Mouse (Mus musculus) gastrocnemius, postnatal 36 days (tissue): ENCODE results near the gene Cx3cr1. TPM values are rescaled to one million over a fixed set of nuclear protein-coding genes. Genes with fewer than 3 reads are reported as not detected.

Source experiments
- DNase-seq, 2 experiments: peaks; one replicate each; pipeline ENCODE4 v3.0.0; 2022
- intact Hi-C: fragments of 180-260 bp; cut with DNase I; formaldehyde crosslinking; loops from one replicate; pipeline ENCODE4 v1.15.1; 2025
- total RNA-seq, 2 experiments: library from RNA; stranded (reverse); gene quantifications; 2 replicates each; pipeline ENCODE4 v1.2.3; 2021

The Cx3cr1 gene
- total RNA-seq, 2 experiments from 2014 or later, result 0.28 to 0.52 TPM

DNA sequence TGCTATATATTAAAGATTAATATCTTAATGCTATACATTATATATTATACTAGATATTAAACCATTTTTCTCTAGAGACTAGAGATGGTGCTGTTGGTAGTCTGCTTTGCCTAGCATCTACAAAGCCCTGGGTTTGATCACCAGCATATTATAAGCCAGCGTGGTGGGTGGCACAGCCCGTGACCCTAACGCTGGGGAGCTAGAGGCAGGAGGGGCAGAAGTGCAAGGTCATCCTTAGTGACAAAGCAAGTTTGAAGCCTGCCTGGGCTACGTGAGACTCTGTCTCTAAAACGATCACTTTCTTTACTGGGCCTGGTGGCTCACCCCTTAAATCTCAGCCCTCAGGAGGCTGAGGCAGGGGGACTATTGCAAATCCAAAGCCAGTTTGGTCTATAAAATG is 66.8 kb downstream of the Cx3cr1 start:
- DNase-seq, result no peak
- intact Hi-C loops, result no loop called here

- peak; percentile 72 to 78 for DNase-seq
- intact Hi-C loops, result no loop called here
Measured at GRCm38 (mm10) chr9:120001945-120002725, 67.5 kb downstream of the Cx3cr1 start.

DNA sequence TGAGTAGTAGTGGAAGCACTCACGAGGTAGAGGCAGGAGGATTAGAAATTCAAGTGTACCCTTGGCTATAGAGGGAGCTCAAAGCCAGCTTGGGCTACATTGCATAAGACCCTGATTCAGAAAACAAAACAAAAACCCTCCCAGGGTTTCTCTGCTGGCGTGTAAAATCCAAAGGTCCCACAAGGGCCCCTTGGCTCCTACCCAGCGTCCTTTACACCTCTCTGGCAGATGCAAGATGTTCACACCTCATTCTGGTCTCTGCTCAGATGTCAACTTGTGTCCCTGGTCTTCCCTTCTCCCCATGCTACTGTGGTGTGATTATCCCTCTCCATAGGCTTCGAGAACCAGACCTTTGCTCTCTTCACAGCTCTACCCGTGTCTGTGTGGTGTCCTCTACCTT is 68.9 kb downstream of the Cx3cr1 start:
- DNase-seq, result no peak
- intact Hi-C loops, result no loop called here

GRCm38 (mm10) chr9:119999636-120000035 is 70.0 kb downstream of the Cx3cr1 start:
- intact Hi-C loops, result no loop called here
- DNase-seq, result peak; percentile 53 to 57

DNA sequence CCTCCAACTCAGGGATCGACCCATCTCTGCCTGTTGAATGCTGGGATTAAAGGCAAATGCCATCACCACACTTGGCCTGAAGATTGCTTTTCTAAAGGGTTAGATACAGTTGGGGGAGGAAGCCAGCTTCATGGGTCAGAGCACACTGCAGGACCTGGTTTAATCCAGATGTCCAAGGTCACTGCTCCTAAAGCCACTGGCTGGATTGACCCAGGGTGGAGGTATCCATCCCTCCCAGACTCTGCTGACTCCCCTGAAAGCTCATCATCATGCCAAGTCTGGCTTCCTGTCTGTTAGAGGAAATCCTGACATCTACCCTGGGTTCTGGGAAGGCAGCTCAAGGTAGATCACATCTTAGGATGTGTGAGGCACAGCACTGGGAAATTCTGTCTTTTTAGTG is 70.9 kb downstream of the Cx3cr1 start:
- no peak for DNase-seq
- intact Hi-C loops, result no loop called here

DNA sequence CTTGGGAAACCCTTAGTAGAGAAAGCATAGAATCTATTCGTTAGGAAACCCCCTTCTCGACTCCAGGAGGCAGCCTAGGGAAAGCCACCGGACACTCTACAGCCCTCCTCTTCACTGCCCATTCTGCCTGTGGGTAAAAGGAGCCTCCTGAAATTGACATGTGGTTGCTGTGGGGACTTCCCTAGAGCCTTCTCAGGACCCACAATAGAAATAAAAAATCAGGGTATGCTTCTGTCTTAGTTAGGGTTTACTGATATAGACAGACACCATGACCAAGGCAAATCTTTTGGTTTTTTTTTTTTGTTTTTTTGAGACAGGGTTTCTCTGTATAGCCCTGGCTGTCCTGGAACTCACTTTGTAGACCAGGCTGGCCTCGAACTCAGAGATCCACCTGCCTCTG is 73.6 kb downstream of the Cx3cr1 start:
- intact Hi-C loops, result no loop called here
- no peak for DNase-seq

DNA sequence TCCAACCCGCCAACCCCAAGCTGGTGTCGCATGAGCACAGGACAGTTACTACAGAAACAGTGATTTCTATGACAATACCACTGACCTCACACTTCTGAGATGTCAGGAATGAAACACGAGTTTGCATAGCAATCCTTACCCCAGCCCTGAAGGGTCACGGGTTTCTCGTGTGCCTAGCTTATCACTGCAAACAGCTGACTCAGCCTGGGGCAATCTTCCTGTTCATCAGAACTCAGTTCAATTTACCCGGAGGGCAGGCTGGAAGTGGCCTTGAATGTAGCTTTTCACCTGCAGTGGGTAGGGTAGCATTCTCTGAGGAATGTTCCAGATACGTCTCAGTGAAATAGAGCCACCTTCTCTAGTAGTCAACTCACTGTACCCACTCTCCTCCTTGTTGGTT is 75.5 kb downstream of the Cx3cr1 start:
- intact Hi-C loops, result no loop called here
- no peak for DNase-seq

DNA sequence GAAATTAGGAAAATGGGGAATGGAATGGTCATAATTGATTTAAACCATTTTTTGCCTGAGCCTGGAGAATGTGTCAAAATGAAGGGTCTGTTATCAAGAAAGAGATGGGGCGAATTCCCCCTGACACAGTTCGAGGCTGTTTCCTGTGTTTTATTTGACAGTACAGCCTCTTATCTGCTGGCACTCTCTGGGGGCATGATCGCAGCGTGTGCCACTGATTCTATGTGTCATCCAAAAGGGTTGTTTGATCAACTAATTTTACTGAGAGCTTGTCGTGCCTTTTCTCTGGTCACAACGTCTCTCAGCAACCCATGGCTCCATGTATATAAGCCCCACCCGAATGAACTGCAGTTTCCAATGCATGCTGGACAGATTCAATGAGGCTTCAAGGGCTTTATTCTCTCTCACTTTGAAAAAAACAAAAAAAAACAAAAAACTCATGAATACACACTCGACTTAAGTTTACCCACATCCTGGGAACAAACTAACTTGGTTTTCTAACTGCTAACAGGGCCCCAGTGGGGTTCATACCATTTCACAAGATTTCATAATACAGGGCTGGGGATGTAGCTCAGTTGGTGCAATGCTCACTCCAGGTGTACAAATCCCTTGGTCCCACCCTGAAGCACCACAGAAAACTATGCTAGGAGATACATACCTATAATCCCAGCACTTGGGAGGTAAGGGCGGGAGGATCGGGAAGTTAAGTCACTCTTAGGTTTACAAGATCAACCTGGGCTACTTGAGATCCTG is 76.4 kb downstream of the Cx3cr1 start:
- DNase-seq, result no peak
- intact Hi-C loops, result no loop called here

- no peak for DNase-seq
- intact Hi-C loops, result no loop called here
Measured at GRCm38 (mm10) chr9:119991310-119991709, 78.4 kb downstream of the Cx3cr1 start.

DNA sequence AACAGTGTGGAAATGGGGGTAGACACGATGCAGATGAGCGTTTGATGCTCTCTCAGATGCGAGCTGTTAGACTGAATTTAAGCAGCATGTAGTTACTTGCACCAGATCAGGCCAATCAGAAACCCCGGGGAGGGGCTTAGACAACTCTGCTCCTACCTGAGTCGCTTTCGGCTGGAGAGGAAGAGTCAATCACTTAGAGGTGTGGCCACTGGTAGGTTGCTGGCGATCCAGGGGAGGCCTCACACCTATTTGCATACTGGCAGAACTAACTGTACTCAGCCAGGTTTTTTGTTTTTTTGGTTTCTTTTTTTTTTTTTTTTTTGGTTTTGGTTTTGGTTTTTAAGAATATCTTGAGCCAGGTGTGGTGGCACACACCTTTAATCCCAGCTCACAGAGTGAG is 81.4 kb downstream of the Cx3cr1 start:
- DNase-seq, result no peak
- intact Hi-C loops, result no loop called here

- no peak for DNase-seq
- intact Hi-C loops, result no loop called here
Measured at GRCm38 (mm10) chr9:119985881-119986574, 83.7 kb downstream of the Cx3cr1 start.

DNA sequence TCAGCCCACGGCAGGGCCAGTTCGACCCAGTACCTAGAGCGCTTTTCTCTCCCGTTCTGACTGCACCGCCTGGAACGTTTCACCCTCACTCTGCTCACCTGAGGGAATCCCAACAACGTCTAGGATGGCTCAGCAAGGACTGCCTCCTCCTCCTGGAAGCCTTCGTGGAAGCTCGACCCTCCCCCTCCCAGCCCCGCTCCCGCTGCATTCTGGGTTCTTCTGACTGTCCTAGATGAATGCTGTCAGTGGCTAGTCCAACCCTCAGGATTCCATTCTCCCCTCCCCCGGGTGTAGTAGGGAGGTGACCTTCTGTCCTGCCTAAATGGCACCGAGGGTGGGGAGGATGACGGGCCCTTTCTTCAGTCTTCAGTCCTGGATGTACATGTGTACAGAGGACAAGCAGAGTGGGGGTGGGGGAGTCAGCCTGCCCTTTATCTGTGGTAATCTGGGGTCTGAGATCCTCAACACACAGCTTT is 85.1 kb downstream of the Cx3cr1 start, which contains the start of gene Csrnp1:
Gene Csrnp1 (minus strand): TSS at position 123 of the 476 bp plus-strand sequence.
- intact Hi-C loops, result no loop called here
- DNase-seq, result no peak

GRCm38 (mm10) chr9:119983585-119984535 is 85.8 kb downstream of the Cx3cr1 start:
- intact Hi-C loops, result no loop called here
- peak; percentile 82 to 91 for DNase-seq

DNA sequence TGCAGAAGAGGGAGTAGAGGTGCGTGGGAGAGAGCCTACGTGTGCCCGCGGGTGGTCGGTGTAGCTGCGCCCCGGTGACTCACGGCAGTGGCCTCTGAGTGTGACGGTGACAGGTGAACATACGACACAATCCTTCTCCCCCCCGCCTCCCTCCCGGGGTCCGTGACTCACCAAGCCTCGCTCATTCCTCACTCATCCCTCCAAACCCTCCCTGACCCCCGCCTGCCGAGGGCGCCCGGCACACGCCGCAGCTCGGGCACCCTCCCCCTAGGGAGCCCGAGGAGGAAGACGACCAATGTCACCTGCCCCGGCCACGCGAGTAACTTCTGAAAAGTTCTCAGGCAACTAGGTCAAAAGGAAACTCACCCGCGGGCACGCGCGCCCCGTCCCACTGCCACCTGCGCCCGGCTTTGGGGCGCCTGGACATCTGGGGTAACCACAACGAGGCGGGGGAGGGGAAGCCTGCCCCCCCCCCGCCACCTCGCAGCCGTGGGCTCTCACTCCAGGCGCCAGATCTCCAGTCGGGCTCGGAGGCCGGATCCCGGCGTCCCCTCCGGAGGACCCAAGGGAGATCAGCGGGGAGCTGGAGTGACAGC is 86.6 kb downstream of the Cx3cr1 start:
- intact Hi-C loops, result no loop called here
- DNase-seq, result peak in 1 of 2 experiments; percentile 28

- intact Hi-C loops, result no loop called here
- DNase-seq, result no peak
Measured at GRCm38 (mm10) chr9:119982241-119982811, 87.4 kb downstream of the Cx3cr1 start.

DNA sequence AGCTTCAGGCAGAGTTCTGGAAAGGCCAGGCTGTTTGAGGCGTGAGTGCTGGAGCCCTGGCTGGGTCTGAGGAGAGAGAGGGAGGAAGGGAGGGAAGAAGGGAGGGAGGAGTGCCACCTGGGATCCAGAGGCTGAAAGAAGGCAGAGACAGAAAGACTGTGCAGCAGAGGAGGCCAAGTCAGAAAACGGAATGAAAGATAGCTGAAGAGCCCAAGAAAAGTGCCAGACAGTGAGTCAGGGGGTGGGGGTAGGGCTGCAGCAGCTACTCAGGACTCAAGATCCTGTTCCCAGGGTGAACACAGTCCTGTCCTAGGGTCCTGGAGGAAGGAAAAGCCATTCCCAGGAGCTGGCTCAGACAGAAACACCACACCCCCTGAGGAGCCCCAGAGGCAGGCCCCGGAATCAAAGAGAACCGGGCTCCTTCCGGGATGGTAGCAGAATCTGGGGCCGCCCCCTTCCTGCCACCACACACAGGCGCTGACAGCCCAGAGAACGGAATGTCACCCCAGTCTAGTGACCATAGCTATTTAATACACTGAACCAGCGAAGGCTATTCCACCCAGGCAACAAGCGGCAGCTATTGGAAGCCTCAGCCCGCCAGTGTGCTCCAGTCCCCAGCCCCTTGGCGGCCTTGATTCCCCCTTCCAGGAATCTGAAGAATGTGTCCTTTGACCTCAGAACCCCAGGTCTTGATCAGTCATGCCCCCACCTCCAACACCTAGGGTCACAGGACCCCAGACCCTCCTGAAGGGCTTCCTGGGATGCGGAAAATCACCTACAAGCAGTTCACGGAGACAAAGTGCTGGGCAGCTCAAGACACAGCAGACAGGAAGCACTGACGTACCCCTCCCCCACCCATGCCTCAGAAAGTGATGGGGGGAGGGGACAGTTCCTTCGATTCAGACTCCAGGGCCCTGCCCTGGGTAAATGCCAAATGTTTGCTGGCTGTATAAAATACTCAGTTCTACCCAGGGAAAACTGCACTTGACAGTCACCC is 88.2 kb downstream of the Cx3cr1 start:
- peak; percentile 52 to 60 for DNase-seq
- intact Hi-C loops, result no loop called here

DNA sequence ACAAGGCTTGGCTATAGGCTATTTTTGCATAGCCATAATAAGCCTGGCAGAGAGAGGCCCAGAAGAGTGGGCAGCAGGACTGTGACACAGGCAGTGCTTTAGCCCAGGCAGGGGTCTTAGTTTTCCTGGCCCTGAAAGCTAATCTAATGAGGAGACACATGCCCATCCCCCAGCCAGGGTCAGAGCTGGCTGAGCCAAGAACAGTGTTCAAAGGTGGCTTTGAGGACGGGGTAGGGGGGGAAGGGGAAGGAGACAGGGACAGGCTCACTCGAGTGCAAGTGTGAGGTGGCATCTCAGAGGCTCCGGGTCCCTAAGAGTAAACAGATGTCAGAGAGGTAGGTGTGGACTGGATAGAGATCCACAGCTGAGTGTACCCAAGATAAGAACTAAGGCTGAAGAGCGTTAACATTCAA is 88.9 kb downstream of the Cx3cr1 start:
- no peak for DNase-seq
- intact Hi-C loops, result no loop called here

DNA sequence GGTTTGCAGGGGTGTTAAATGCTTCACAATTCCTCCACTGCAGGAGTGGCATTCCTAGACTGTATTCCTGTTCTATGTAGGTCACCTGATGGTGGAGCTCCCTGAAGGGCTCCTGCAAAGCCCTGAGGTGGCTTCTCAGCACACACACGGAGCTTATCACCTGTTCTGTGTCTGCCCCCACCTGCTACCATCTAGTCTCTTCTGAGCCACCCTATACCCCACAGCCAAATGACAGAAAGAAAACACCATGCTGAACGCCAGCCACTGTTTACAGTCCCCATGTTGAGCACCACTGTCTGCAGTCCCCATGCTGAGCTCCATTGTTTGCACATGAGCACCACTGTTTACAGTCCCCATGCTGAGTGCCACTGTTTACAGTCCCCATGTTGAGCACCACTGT is 89.9 kb downstream of the Cx3cr1 start:
- DNase-seq, result no peak
- intact Hi-C loops, result no loop called here
